Comparison of ENCODE assay signal across 27 mouse cellular contexts in the genomic region with DNA sequence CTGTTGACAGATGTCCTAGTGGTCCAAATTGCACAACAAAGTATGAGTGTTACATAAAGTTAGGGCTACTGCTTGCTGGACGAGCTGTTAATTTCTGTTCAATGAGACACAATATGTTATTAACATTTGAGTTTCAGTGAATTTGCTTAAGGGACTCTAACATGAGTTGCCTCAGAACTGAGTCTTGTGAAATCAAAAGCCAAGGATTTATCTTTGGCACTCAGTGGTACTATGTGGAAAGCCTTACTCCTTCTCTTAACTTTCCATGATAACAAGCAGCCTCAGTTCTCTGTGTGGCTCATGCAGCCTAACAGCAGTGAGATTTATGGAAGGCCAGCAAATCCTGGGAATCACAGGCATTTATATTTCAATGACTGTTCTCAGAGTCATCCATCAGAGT.
"Had no signal": no experiment of that assay in that cellular context is flagged by ENCODE, and none has a peak within 500 bp of the region (broad histone marks: within the 10 kb centered on the region; RNA-seq: fewer than 3 reads in every experiment).

No protein-coding gene starts in this region.

- H3K27ac ChIP-seq: gastrocnemius, adult 2 months; heart, embryonic 10.5 days; heart, embryonic 13.5 days; heart, embryonic 15.5 days; hindbrain, embryonic 13.5 days; hindbrain, embryonic 15.5 days; hindbrain, postnatal 0 days; kidney, embryonic 15.5 days; kidney, postnatal 0 days; left cerebral cortex, adult 2 months; limb, embryonic 10.5 days; limb, embryonic 12.5 days; liver, embryonic 13.5 days had no signal

- H3K9me3 ChIP-seq: heart, embryonic 10.5 days; heart, embryonic 13.5 days; heart, embryonic 15.5 days; hindbrain, embryonic 13.5 days; hindbrain, embryonic 15.5 days; kidney, embryonic 15.5 days; limb, embryonic 10.5 days; limb, embryonic 12.5 days; liver, embryonic 13.5 days had no signal

- H3K36me3 ChIP-seq: heart, embryonic 10.5 days; heart, embryonic 13.5 days; heart, embryonic 15.5 days; hindbrain, embryonic 13.5 days; hindbrain, embryonic 15.5 days; kidney, embryonic 15.5 days; limb, embryonic 10.5 days; limb, embryonic 12.5 days; liver, embryonic 13.5 days had no signal

- ATAC-seq: hindbrain, postnatal 0 days; intestine, embryonic 16.5 days had no signal

- H3K9ac ChIP-seq: heart, embryonic 13.5 days; heart, embryonic 15.5 days; hindbrain, embryonic 13.5 days; hindbrain, embryonic 15.5 days; kidney, embryonic 15.5 days; limb, embryonic 12.5 days; liver, embryonic 13.5 days had no signal

- H3K4me3 ChIP-seq: gastrocnemius, adult 2 months; heart, embryonic 10.5 days; heart, embryonic 13.5 days; heart, embryonic 15.5 days; hindbrain, embryonic 13.5 days; hindbrain, embryonic 15.5 days; kidney, embryonic 15.5 days; left cerebral cortex, adult 2 months; limb, embryonic 10.5 days; limb, embryonic 12.5 days; liver, embryonic 13.5 days had no signal

- H3K4me2 ChIP-seq: heart, embryonic 13.5 days; heart, embryonic 15.5 days; hindbrain, embryonic 13.5 days; hindbrain, embryonic 15.5 days; kidney, embryonic 15.5 days; limb, embryonic 12.5 days; liver, embryonic 11.5 days; liver, embryonic 13.5 days had no signal

- H3K27me3 ChIP-seq: heart, embryonic 13.5 days; heart, embryonic 15.5 days; hindbrain, embryonic 13.5 days; hindbrain, embryonic 15.5 days; kidney, embryonic 15.5 days; limb, embryonic 12.5 days; liver, embryonic 13.5 days had no signal

- H3K4me1 ChIP-seq: heart, embryonic 10.5 days; heart, embryonic 13.5 days; heart, embryonic 15.5 days; hindbrain, embryonic 13.5 days; hindbrain, embryonic 15.5 days; kidney, embryonic 15.5 days; limb, embryonic 10.5 days; limb, embryonic 12.5 days; liver, embryonic 13.5 days had no signal

- DNase-seq: gastrocnemius, adult 2 months; gastrocnemius, postnatal 10 days; gastrocnemius, postnatal 25 days; heart, adult 11 months; heart, postnatal 14 days; heart, postnatal 36 days; kidney, adult 11 months; kidney, adult 2 months; kidney, adult 9 months; kidney, postnatal 14 days; kidney, postnatal 36 days; layer of hippocampus, adult 9-11 months; liver; liver, embryonic 13.5 days had no signal
